ENCODE assay signal across 8 mouse cellular contexts in genomic region chr3:90292345-90293275, GRCm38 (mm10). TPM values are rescaled to one million over a fixed set of nuclear protein-coding genes. Genes with fewer than 3 reads are reported as not detected.
DNase-seq lines count a peak whose midpoint lies in the region; ATAC-seq lines count a peak whose summit lies in the region.

Gene Gatad2b (plus strand): TSS chr3:90293178.

- no peaks in the 10 kb centered on the region for H3K27me3 ChIP-seq in hindbrain, embryonic 12.5 days

- H3K4me3 ChIP-seq in hindbrain, embryonic 12.5 days = peak within 1 kb of the TSS; percentile 88

- peak within 1 kb of the TSS; percentile 99 for H3K27ac ChIP-seq in hindbrain, embryonic 12.5 days

- H3K4me2 ChIP-seq in hindbrain, embryonic 12.5 days (replicated peaks) = peak within 1 kb of the TSS; percentile 90

- H3K4me1 ChIP-seq in hindbrain, embryonic 12.5 days = peaks cover 22% of the 10 kb centered on the region

- H3K9me3 ChIP-seq in hindbrain, embryonic 12.5 days (replicated peaks) = no peaks in the 10 kb centered on the region

- 1% methylated on average over 45 of the region's 47 CpGs for WGBS in hindbrain, embryonic 12.5 days

- peak within 1 kb of the TSS; percentile 96 for H3K9ac ChIP-seq in hindbrain, embryonic 12.5 days

- peak; percentile 99 for ATAC-seq in hindbrain, embryonic 12.5 days (ENCODE audit: low FRiP score)

- DNase-seq in NIH3T3 (ENCODE audit: low read depth) = peak; percentile 100
- DNase-seq in cerebellum, postnatal 10 days = peak; percentile 99
- DNase-seq in frontal cortex, postnatal 10 days (ENCODE audit: low spot score in 2 of 2) = peak; percentile 97 to 99
- peak; percentile 97 to 100 for DNase-seq in layer of hippocampus, postnatal 14 days (ENCODE audit: low spot score in 2 of 2)
- DNase-seq in lung, postnatal 14 days = peak; percentile 99
- peak; percentile 100 for DNase-seq in retina, adult 2 months (ENCODE audit: low read depth, low spot score)
- peak; percentile 95 to 98 for DNase-seq in thymus, postnatal 36 days

- H3K36me3 ChIP-seq in hindbrain, embryonic 12.5 days = no peaks in the 10 kb centered on the region

RNA-seq across cellular contexts. Expression of gene Gatad2b, which starts in this region (rescaled TPM):
- polyA plus RNA-seq in hindbrain, embryonic 12.5 days (2016; fragmentation: Nextera tagmentation; extraction: Ambion mirVana) = 14.2 and 17.1 TPM in 2 replicates
- 10 to 100 TPM; 92.7 to 96.5 TPM for total RNA-seq in layer of hippocampus, postnatal 14 days (2021)

Comparison
In these comparisons a context has a peak if more than half of its experiments do, and no peak if none do; other contexts are left out.
1. Peak in every context shown above with its lines: DNase-seq, ATAC-seq, H3K4me3 ChIP-seq and H3K27ac ChIP-seq.